Mouse (Mus musculus): ENCODE results near the gene Wdpcp.
A peak's percentile ranks its signal among the peaks of the same experiment; 100 is the strongest.
"Not testable (repeated sequence)": the region's sequence is repeated elsewhere in the genome, so short reads cannot be mapped to it uniquely, and the experiment has no call there.

Wdpcp gene

DNA sequence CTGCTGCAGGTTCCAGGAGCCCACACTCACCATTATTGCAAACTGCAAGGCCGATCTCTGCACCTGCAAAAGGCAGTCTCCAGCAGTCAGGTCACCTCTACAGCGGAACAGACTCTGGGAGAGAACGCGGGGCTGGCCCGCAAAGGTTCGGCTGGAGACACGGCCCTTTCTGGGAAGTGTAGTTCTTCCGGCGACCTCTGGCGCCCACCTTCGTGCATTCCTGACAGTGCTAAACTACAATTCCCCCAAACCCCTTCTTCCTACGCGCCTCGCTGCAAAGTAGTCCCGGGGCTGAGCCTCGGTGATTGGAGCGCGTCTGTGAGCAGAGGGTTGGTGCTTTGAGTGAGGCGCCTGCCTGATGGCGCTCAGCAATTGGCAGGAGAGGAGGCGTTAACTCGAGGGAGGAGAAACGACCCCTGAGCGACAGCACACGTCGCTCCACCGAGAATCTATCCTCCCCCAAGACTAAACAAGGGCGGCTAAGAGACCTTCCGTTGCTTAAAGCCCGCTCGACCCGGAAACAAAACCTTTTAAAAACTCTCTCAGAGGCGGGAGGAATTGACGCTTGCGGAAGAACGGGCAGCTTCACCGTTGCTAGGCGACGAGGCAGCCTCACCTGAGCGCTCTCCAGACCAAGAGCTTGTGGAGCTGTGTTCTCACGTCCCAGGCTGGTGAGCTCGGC is at the start of gene Wdpcp, which contains the start of gene Mdh1:
TSS of gene Wdpcp (plus strand) at position 536 of the 682 bp plus-strand sequence.
TSS of gene Mdh1 (minus strand) at position 668 of the 682 bp plus-strand sequence.
- peak; percentile 85 for DNase-seq

DNA sequence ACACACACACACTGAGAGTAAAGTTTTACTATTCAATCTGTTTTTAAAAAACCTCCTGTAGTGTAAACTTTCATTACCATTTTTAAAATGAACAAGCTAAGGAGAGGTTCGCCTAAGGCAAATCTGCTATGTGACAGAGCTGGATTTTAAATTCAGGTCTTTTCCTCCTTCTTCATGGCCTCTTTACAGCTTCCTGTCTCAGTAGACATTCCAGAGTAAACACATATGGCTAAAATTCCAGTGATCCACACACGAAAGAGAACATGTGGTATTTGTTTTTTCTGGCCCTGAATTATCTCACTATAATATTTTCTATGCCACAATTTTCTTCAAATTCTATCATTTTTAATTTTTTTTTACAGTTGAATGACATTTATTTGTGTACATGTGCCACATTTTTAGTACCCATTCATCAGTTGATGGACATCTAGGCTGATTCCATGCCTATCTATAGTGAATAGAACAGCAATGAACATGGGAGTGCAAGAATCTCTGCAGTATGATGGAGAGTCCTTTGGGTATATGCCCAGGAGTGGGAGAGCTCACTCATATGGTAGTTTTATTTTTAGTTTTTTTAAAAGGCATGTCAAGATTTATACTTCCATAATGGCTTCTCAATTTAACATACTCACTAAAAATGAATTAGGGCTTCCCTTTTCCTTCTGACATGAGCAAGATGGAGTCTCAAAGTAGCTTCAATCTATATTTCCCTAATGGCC is 43.2 kb upstream of the Wdpcp start:
- DNase-seq, result no peak

DNA sequence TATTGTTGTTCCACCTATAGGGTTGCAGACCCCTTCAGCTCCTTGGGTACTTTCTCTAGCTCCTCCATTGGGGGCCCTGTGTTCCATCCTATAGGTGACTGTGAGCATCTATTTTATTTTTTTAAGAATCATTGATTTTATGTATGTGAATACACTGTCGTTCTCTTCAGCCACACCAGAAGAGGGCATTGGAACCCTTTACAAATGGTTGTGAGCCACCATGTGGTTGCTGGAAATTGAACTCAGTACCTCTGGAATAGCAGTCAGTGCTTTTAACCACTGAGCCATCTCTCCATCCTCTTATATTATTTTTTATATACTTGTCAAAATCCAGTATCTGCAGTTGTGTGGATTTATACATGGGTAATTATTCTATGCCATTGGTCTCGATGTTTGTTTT is 41.2 kb upstream of the Wdpcp start:
- DNase-seq, result not testable (repeated sequence)

DNA sequence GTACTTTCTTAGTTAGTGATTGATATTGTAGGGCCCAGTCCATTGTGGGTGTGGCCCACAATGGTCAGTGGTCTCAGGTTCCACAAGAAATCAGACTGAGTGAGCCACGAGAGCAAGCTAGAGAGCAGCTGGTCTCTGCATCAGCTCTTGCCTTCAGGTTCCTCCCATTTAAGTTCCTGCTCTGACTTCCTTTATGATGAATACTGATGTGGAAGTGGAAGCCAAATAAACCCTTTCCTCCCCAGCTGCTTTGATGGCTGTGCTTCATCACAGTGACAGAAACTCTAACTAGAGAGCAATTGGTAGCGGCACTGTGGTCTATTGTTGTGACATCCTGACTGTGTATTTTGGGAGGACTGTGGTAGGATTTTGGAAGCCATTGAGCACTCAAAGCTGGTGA is 32.0 kb upstream of the Wdpcp start:
- no peak for DNase-seq

DNA sequence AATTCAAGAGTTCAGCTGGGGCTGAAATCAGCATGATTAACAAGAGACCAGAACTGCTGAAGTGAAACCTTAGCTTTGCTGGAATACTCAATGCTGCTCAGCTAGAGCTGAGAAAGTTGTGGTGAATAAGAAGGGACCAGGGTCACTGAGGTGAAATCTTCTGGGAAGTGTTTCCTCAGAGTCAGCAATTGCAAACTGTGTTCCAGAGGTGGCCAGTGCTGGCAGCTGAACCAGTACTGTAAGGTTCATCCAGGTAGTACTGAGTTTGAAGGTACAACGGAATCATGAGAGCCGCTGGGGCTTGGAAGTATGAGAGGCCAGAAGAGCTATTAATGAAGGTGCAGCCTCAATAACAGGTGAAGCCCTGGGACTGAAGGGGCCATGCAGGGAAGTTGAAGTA is 31.4 kb upstream of the Wdpcp start:
- DNase-seq, result no peak

DNA sequence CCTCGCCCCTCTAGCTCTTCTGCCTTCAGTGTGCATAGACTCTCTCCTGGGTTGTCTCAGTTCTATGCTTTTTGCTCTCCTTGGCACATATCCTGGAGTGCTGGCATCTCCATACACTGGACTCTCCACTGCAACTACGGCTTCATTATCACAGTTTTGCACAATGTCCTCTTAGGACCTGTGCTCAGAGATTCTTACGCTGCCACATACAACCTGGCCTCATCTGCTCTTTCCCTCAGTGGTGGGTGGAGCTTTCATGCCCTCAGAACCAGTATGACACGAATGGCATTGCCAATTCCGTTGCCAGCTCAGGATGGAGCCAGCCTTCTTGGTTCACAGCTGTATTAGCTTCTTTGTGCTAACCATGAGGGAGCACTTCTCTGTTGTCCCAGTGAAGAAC is 29.3 kb upstream of the Wdpcp start:
- DNase-seq, result no peak

DNA sequence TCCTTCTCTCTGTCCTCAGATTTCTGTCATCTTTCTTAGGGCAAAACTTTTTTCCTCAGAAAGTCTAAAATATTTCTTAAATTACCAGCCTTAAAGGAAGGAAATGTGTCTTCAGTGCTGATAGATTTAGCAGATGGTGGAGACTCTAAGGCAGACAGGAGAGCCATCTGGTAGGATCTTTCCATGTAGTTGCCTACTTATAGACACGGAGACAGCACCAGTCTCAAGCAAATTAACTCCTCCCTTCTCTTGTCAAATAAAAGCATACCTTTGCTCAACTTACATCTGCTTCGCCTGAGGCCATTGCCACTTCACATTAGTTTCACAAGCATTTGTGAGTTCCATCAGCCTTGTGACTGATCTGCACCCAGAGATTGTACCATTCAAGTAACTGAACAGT is 27.0 kb upstream of the Wdpcp start:
- DNase-seq, result no peak

DNA sequence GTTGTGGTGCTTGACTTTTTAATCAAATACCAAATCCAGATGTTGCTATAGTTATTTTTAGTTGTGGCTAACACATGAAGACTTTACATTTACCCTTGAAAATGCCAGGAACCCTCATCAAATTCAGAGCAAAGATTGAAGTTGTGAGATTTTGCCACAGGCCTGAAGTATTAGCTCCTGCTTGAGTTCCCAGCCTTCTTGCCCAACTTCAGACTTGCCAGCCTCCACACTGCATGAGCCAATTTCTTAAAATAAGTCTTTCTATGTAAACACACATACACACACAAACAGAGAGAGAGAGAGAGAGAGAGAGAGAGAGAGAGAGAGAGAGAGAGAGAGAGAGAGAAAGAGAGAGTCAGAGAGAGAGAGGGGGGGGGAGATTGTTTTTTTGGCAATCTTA is 26.1 kb upstream of the Wdpcp start:
- no peak for DNase-seq

DNA sequence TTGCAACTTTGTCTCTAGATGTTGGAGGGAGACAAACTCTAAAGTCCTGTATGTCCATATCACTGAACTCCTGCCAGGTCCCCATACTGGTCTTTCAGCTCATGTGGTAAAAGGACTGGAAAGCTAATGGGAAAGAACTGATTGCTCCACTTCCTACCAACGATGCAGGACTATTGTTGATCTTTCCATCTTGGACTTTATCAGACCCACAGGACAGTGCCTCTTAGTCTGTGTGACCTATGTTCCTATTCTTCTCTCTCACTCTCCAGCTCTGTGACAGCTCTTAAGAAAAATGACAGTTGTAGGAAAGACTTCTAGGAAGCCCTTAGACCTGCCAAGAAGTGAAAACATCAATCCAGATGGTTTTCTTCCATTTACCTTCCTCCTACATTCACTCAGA is 25.4 kb upstream of the Wdpcp start:
- no peak for DNase-seq

DNA sequence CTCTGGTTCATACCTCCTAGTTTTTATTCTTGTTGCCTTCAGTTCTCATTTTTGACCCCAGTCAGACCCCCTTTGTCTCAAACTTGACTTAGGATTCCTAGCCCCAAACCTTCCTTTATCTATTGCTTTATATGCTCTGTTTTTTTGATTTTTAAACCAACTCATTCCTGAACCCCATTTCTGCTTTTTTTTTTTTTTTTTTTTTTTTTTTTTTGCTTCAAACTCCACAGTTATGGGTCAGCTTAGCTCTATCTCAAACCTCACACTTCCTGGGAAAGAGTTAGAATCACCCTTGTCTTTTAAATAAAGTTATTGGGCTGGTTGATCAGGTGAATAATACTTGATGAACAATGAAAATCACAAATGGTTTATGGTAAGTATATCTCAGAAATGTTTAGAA is 24.5 kb upstream of the Wdpcp start:
- DNase-seq, result no peak

DNA sequence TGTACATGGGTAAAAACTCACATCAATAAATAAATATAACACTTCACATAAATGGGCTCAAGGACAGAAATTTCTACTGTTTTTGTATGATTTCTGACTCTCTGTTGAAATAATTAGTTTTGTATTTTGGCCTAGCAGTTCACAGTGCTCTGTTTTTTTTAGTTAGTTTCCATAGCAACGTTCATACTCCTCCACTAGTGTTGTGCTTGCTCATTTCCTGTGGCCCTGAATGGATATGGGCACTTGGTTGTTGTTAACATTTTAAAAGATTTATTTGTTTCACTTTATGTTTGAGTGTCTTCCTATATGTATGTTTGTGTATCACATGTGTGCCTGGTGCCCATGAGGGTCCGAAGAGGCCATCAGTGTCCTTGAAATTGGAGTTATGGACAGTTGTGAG is 23.0 kb upstream of the Wdpcp start:
- DNase-seq, result no peak

DNA sequence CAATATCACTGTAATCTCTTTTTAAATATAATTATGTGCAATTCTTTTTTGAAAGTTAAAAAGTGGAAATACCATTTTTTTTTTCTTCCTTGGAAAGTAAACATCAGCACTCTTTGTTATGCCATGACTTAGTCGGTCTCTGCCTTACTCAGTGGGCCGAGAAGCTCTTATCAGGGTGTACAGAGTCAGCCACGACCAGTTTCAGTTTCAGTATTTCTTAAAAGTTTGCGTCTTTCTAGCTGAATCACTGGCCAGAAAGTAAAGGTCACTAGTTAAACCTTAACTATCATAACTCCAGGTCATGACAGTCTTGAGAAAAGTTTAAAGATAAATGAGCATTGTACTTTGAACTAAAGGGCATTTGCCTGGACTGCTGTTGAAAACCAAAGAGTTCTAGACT is 22.3 kb upstream of the Wdpcp start:
- no peak for DNase-seq

DNA sequence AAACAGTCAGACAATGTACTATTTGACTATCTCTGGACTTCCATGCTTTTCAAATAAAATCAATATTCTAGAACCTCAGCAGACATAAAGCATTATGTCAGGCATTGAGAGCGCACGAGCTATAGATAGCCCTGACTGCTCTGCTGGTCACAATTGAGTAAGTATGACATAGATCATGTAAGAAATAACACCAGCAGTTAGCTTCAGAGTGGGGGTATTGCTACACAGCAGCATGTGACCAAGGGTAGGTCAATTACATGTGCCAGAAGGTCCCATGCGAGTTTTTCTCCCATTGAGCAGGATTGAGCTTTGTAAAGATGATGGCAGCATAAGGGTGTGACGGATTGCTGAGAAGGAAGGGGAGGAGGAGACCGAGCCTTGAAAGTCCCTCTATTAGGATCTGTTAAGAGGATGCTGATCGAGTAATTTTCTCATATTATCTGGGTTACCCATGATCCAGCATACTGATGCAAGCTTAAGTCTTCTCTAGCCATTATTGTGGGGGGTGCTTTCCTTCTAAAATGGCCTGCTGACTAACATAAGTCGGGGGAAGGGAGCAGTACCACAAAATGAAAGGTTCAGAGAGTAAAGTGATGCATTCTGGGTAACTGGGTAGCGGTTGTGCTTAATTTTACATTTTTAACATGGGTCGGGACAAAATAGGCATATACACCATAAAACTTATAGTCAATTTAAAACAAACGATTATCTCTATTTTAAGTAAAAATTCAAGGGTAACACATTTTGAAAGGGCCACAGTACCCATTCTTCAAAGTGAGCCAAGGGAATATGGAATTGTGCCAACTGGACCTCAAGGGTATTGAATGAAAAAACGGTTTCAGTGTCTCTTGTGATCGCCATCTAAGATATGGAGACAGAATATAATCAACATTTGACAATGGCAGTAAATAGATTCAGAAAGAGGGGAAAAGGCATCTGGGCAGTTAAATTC is 21.5 kb upstream of the Wdpcp start:
- DNase-seq, result no peak

DNA sequence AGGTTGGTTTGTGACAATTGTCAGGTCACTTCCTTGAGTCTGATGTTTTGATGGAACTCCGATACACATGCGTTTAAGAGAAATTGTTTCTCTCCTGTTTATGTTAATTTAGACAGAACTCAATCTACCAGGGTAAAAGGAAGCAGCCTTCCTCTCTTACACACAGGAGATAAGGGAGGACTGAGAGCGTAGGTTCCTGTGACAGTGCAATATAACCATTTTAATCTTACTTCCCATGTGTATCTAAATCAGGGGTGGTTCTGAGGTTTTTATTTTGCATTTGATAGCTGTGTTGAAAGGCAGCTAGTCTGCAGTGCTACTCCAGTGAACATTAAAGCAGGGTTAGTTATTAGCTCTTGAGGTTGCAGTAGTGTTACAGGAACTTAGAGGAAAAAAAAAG is 20.0 kb upstream of the Wdpcp start:
- no peak for DNase-seq

DNA sequence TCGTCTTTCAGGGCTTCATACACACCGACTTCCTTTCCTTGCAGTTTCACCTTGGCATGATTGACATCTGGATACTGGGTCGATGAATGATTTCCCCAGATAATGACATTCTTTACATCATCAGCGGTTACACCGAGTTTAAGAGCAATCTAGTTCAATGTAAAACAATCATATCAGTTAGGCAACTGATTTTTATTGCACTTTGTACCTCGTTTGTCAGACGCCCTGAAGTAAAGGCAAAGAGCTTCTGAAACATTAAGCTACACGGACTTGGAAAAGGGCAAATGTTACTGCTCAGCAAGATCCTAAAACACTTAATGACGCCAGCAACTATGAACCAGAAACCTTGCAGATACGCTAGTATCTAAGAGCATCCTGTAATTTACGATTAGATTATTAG is 12.3 kb upstream of the Wdpcp start:
- no peak for DNase-seq

DNA sequence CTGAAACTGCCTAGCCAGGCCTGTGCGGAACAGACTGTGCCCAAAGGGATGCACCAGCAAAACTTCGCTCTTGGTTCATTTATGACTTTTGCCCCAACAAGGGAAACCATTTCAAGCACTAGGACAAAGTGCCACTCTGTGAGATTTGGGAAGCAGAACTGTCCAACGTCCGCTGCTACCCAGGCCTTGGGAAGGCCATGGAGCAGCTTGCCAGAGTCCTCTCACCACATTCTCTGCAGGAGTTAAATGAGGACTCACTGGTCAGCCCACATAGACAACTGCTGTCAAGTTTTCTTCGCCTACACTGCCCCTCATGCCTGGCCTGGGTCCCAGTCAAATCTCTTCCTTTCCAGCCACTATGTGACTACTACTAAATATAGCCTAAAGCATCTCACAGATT is 10.7 kb upstream of the Wdpcp start:
- DNase-seq, result no peak

DNA sequence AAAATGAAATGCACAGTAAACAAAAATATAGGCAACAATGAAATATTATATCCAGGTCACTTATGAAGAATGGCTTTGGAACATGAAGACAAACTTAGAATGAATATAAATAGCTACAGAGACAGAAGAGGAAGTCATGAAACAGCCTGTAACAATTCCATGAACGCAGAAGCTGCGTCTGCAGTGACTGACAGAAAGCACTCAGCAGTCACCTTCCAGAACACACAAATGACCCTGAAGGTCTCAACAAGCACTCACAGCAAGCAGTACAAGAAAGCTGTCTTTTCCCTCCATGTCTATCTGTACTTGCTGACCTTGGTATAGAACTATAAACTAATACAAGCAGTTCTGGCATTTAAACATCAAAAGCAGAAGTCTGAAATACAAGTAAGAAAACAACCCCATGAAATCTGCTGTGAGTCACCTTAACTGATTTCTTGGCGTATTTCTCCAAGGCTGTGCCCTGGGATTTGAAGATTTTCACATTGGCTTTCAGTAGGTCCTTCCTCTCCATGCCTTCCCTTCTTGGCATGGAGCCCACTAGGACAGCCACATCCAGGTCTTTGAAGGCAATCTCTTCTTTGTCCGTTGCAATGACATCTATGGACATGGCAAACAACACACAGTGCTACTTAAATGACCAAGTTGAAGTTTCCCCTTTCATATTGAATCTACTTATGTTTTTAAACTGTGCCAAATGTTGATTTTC is 8.3 kb upstream of the Wdpcp start:
- no peak for DNase-seq

DNA sequence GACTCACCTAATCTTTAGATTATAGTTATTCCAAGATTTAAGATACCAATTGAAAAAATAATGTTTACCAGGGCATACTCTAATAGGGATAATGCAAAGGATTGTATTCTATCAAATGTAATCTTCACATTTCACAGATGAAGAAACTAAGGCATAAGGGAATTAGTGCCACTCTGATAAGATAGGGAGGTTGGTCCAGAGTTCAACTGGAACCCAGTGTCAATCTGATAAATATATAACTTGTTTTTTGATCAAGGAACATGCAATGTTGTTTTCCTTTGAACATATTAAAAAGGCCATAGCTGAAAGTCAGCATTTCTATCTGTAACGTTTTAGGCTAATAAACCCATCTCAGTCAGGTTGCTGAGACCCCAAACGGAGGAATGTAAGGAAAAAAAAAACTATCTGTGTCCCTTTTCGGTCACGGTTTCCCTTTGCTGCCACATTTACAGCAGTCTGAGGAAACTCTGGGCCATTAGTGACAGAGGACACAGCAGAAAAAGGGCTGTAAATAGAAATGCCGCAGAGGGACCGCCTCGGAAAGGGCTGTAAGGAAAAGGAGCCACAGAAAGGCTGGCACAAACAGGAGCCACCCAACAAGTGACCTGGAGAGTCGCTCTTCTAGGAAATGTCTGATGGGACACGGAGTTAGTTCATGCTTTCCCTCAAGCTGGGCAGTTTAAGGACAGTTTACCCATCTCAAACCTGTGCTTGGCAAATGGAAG is 7.2 kb upstream of the Wdpcp start:
- DNase-seq, result no peak

DNA sequence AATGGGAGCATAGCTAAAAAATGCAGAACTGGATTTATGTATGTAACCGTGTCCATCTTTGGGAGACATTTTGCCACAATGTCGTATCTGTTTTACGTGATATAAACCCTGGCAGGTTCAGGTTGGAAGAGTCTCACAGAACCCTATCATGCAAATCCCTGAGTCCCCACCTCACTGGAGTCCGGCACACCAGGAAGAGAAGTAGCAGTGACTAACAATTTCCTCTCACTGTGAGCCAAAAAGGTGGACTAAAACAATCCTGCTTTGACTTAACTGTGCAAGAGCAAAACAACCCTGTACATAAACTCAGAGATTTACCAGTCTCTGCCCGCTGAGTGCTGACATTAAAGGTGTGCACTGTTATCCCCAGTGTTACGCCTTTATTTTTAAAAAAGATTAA is 5.1 kb upstream of the Wdpcp start:
- DNase-seq, result no peak

DNA sequence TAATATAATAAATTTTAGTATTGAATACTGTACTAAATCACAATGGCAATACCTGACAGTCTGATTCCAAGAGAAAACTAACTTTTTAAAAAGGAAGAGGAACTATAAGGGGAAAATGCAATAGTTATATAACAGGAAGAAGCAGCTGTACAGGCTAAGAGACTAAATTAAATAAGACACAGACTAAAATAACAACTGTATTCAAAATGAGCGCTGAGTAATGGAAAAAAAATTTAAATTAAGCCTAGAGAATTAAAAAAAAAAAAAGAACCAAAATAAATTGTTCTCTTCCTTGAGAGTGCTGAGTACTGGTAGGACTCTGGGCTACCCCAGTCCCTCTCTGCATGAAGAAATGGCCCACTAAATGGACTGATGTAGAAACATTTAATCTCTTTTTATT is 4.3 kb upstream of the Wdpcp start:
- DNase-seq, result no peak

DNA sequence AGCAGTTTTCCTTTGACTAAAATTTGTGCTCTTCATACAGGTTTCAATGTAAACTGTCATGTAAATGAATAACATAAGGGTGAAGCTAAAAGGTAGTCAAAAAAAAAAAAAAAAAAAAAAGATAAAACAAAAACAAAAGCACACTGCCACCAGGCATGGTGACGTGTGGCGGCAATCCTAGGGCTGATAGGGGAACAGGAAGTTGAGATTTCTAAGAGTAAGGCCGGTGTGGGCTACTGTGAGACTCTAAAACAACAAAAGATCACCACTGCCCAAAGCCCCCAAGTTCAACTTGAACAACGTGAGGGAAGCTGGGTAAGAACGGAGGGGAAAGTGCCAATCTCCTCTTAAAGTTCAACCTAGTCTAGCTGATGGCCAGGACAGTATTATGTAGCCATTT is 3.0 kb upstream of the Wdpcp start:
- DNase-seq, result no peak

DNA sequence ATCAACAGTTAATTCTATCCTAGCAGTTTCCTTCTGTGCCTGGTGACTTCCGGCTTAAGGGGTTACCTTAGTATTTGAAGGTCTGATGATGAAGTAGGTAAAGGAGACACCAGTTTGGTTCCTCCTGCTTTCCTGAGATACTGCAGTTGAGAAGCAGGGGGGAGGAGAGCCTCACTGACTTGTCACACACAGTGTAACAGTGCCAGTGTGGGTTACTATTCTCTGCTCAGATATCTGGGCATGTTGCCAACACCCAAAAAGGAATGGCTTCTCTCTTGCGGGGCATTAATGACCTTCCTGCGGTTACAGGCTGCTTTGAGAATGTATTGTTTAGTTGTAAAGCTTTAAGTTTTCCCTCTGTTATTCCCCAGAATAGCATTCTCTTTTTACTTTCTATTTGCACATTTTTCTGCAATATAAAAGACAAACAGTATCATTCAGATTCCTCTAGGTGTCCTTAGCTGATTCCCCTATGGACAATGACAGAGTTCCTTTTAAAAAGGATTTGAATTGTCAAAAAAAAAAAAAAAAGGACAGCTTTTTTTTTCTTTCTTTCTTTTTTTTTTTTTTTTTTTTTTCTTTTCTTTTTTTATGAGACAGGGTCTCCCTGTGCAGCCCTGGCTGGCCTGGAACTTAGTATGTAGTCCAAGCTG is 2.5 kb upstream of the Wdpcp start:
- no peak for DNase-seq
